Comparison of ENCODE assay signal across 20 mouse cellular contexts in genomic region chr4:80952653-80953052, GRCm38 (mm10). TPM values are rescaled to one million over a fixed set of nuclear protein-coding genes. Genes with fewer than 3 reads are reported as not detected.
DNase-seq lines count a peak whose midpoint lies in the region; TF ChIP-seq lines count a peak whose summit lies in the region.
"Had no signal": no experiment of that assay in that cellular context is flagged by ENCODE, and none has a peak within 500 bp of the region (broad histone marks: within the 10 kb centered on the region; RNA-seq: fewer than 3 reads in every experiment).

No protein-coding gene starts in this region.

- H3K4me1 ChIP-seq in lung, adult 2 months (ENCODE audit: control insufficient read depth, insufficient read depth, low read length), result peaks cover 3% of the 10 kb centered on the region; the same call in 1 of the 2 replicates
- H3K4me1 ChIP-seq: embryonic facial prominence, embryonic 12.5 days; heart, embryonic 13.5 days; liver, embryonic 15.5 days; neural tube, embryonic 15.5 days had no signal

- 80% methylated on average over 1 of the region's 1 CpGs for WGBS in lung, adult 2 months

- TF ChIP-seq POLR2A in lung, adult 2 months (IDR thresholded peaks at IDR 0.05; ENCODE audit: borderline replicate concordance, extremely low read depth, low read depth, low read length), result no peak

- TF ChIP-seq CTCF in gastrocnemius, adult 2 months (IDR thresholded peaks at IDR 0.05), result peak; percentile 47
- peak; percentile 5; the same call in 1 of the 2 replicates for TF ChIP-seq CTCF in lung, adult 2 months (IDR thresholded peaks at IDR 0.05; ENCODE audit: insufficient read depth, low read length)

- no peak overlapping the region for H3K27ac ChIP-seq in gastrocnemius, adult 2 months
- H3K27ac ChIP-seq: embryonic facial prominence, embryonic 12.5 days; heart, embryonic 13.5 days; limb, embryonic 12.5 days; liver, embryonic 15.5 days; neural tube, embryonic 15.5 days had no signal

- H3K4me3 ChIP-seq in gastrocnemius, adult 2 months, result no peak overlapping the region
- no peak overlapping the region for H3K4me3 ChIP-seq in lung, adult 2 months (replicated peaks; ENCODE audit: extremely low read depth, low read depth, low read length)
- H3K4me3 ChIP-seq: embryonic facial prominence, embryonic 12.5 days; heart, embryonic 13.5 days; limb, embryonic 12.5 days; liver, embryonic 15.5 days; neural tube, embryonic 15.5 days had no signal

- no peak for DNase-seq in gastrocnemius, adult 2 months
- no peak for DNase-seq in gastrocnemius, postnatal 25 days
- DNase-seq in lung, adult 2 months, result no peak
- DNase-seq in lung, postnatal 4 days, result no peak
- DNase-seq in ZHBTc4 (ENCODE audit: low read depth, low spot score), result peak; percentile 10
- peak; percentile 39 for DNase-seq in retina, postnatal 1 day
- DNase-seq in layer of hippocampus, postnatal 36 days, result no peak
- DNase-seq in kidney, postnatal 10 days, result no peak
- DNase-seq: adrenal gland, postnatal 25 days; B cell, adult 2 months; cerebellum, postnatal 14 days; gastrocnemius, postnatal 36 days; heart, postnatal 4 days; right cerebral cortex, adult 18-20 months; thymus, postnatal 4 days had no signal

- intact Hi-C loops in gastrocnemius, adult 2 months (cut with DNase I), result loop anchor here (5.0 kb wide), 1 partner anchor 80 kb away; no protein-coding TSS in a partner anchor

RNA-seq across cellular contexts. Expression of gene Lurap1l, which starts 42.2 kb away (rescaled TPM):
- total RNA-seq in gastrocnemius, adult 2 months (2021), result 1 to 10 TPM in 1 of 2 experiments, under 1 TPM in 1; 0.97 to 1.3 TPM
- 1 to 10 TPM; 1.7 to 2.0 TPM for total RNA-seq in gastrocnemius, postnatal 25 days (2021)
- polyA plus RNA-seq in lung, adult 2 months (2012; rRNA removed), result 28.3 and 28.9 TPM in 2 replicates
- 10 to 100 TPM; 30.0 to 35.1 TPM for total RNA-seq in layer of hippocampus, postnatal 36 days (2021)

Comparison
In these comparisons a context has a peak if more than half of its experiments do, and no peak if none do; other contexts are left out.
1. DNase-seq: peak in ZHBTc4 (single experiment) and retina, postnatal 1 day (single experiment); none in gastrocnemius, adult 2 months (single experiment), gastrocnemius, postnatal 25 days (single experiment), lung, adult 2 months (single experiment), lung, postnatal 4 days (0 of 2), layer of hippocampus, postnatal 36 days (0 of 2) and kidney, postnatal 10 days (single experiment).
2. RNA of gene Lurap1l, which starts 42.2 kb away (total RNA-seq): 30.0 to 35.1 TPM in layer of hippocampus, postnatal 36 days; 1.7 to 2.0 TPM in gastrocnemius, postnatal 25 days and 0.97 to 1.3 TPM in gastrocnemius, adult 2 months; every median in the first group is over 10 times any median in the second.